Mouse (Mus musculus) C3H10T1/2 (cell line): Measurements from ENCODE around the gene Tinag. TPM values are rescaled to one million over a fixed set of nuclear protein-coding genes. Genes with fewer than 3 reads are reported as not detected.

Experiments used
- polyA plus RNA-seq, 2 experiments: library from polyadenylated mRNA; unstranded; fragments of >200 nt; fragmentation: generic; extraction: Trizol; gene quantifications; one replicate each; pipeline ENCODE4 v1.2.1; 2012; ENCODE audit warnings: missing spikeins in 2 of 2

Gene Tinag
- 1 to 10 TPM in 1 of 2 experiments, under 1 TPM in 1; 0.04 to 1.3 TPM for polyA plus RNA-seq

GRCm38 (mm10) chr9:77045585-77045984, at the start of gene Tinag:
TSS of gene Tinag (minus strand) at chr9:77045794.

